Mouse (Mus musculus): Measurements from ENCODE around the gene Fyn.

Gene Fyn

DNA sequence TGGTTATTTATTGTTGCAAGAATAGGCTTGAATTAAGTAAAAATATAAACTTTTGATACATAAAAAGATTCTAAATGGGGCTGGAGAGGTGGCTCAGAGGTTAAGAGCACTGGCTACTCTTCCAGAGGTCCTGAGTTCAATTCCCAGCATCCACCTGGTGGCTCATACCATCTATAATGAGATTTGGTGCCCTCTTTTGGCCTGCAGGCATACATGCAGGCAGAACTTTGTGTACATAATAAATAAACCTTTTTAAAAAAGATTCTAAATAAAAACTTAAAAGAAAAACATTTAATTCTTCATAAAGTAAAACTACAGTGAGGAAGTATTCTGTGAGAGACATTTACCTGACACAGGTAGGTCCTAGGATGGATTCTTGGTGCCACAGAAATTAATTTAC is 73.0 kb downstream of the Fyn start:
- DNase-seq (ENCODE audit: inconsistent ontology term) = no peak

DNA sequence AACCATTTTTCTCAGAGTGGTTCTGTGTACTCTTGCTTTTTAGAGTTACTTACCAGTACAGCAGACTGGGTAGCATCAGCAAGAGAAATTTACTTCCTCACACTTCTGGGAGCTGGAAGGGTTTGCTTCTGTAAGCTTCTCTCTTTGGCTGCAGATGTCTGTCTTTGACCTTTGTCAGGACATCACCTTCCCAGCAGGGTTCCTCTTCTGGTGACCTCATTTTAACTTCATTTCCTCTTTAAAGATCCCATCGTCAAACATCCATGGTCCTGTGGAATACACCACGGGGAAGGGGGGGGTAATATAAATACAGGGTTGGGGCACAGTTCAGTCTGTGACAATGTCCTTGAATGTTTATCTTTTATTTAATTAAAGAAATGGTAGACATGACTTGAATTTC is 74.5 kb downstream of the Fyn start:
- no peak for DNase-seq (ENCODE audit: inconsistent ontology term)

DNA sequence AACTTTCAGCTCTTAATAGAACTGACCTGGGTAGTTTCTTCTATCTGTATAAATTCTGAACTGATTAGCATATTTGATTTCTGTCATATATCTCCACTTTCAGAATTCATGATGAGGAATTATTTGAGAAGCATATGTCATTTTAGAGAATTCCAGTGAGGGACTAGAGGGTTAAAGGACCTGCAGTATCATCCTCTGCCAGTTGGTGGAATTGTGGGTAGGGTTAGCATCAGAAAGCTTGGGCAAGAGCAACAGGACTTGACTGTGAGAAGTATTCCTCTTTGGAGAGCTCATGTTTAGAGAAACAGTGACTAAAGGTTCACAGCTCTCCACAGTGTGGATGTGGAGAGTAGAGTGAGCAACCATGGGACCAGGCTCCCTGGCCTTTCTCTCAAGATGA is 75.3 kb downstream of the Fyn start:
- no peak for DNase-seq (ENCODE audit: inconsistent ontology term)

DNA sequence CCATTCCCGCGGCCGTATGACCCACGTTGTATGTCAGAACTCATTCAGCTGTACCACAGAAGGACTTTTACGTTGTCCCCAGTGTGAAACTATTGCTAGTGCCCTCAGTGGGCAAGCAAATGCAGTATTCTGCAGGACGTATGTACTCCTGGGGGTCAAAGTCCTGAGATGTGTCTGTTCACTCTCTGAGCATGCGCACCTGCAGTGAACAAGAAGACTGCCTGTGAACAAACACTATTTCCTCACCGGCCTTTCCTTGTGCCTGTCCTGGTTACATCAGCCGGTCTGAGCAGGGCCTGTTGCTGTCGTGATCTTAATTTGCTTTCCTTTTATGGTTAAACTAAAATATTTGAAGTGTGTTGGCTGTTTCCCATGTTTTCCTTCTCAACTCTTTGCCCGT is 77.2 kb downstream of the Fyn start:
- no peak for DNase-seq (ENCODE audit: inconsistent ontology term)

DNA sequence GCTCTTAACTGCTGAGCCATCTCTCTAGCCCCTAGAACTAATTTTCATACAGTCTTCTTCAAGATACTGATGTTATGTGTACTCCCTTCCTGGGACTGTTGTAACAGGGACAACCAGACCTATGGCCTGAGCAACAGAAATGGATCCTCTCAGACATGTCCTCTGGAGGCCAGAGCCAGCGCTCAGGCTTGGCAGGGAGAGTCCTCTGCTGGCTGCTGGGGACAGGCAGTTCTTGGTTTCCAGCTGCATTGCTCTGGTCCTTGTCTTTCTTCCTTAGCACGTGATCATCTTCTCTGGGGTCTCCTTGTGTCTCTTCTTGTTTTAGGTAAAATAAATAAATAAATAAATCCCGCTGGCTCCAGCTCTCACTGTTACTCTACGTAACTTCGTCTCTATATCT is 78.1 kb downstream of the Fyn start:
- no peak for DNase-seq (ENCODE audit: inconsistent ontology term)

DNA sequence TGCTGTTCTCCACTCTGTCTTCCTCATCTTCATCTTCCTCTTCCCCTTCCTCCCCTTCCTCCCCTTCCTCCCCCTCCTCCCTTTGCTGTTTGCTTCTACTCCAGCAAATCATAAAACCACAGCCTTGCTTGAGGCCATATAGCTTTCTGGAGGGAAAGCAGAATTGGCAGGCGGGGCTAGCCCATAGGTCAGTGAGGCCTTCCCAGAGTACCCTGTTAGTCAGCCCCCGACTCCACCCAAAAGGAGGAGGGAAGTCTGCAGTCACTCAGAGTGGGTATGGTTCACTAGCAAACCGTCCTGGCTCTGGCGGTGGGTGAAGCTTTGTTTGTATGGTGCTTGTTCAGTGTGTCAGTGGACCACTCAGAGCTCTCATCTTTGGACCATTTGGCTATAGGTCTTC is 80.5 kb downstream of the Fyn start:
- no peak for DNase-seq (ENCODE audit: inconsistent ontology term)

DNA sequence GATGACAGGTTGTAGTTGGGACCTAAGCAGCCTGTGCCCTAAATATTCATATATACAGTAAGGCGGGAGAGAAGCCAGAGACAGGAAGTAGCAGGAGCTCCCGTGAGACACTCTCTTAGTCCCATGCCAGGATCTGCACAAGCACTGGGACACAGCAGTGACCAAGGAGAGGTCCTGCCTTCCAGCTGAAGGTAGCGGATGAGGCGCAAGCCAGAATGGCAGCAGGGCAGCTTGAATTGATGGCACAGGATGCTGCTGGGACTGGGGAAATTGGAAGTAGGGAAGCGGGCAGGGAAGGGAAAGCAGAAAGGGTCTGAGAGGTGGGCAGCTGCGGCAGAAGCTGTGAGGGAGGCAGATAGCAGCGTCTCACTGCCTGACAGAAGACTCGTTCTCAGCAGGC is 81.7 kb downstream of the Fyn start:
- no peak for DNase-seq (ENCODE audit: inconsistent ontology term)

DNA sequence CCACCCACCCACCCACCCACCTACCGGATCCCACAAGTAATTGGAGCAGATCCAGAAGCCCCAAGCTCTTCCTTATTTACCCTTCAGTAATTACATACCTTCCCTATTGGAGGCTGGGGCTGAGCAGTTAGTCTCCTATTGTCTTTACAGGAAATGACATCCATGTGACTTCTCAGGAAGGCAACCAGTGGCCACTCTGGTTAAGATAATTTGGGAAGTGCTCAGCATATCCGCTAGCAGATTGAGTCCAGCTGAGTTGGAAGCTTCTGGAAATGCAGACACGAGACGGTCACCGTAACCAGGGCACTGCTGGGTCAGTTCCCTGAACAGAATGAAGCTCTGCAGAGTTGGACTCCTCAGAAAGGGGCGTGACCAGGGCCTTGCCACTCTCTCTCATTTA is 82.4 kb downstream of the Fyn start:
- no peak for DNase-seq (ENCODE audit: inconsistent ontology term)

DNA sequence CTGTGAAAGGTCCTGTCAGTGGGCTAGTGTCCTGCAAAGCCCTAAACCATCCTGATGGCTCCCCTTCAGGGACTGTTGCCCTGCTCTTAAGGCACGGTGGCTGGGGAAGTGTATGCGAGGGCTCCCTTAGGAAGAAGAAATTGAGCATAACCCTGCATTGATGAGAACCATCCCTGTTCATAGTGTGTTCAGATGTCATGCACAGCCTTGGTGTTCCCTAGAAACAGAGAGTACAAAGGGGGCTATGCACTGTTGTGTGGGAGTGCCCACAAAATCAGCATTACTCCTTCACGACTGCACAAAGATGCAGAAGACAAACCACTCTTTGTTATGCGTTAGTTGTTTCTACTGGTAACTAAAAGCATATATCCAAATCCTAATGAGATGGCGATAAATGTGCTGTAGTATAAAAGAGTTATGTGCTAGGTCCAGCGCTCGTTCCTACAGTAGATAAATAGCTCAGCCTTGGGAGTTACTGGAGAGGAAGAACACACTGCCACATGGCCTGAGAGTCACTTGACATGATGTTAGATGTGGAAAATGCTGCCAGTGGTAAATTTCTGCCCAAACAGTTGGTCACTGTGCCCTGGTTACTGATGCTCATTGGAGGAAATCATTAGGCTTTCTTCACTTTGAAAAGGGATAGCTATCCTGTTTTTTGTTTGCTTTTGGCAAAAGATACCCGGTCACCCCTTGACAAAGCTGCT is 83.4 kb downstream of the Fyn start:
- no peak for DNase-seq (ENCODE audit: inconsistent ontology term)

DNA sequence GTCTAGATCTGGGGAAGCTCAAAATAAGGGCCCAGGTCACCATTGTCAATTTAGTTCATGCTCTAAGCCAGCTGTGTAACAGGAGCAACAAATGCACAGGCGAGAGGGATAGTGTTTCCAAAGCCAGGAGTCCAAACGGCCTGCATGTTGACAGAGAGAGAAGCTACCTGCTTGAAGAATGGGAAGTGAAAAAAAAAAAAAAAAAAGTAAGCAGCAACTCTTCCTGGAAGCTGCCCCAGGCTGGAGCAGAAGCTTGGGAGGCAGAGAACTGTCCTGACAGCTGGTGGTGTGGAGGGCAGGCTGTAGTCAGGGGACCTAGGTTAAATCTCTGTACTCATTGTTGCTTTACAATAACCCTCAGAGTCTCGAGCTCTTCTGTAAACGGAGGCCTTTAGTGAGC is 86.7 kb downstream of the Fyn start:
- DNase-seq (ENCODE audit: inconsistent ontology term) = no peak

DNA sequence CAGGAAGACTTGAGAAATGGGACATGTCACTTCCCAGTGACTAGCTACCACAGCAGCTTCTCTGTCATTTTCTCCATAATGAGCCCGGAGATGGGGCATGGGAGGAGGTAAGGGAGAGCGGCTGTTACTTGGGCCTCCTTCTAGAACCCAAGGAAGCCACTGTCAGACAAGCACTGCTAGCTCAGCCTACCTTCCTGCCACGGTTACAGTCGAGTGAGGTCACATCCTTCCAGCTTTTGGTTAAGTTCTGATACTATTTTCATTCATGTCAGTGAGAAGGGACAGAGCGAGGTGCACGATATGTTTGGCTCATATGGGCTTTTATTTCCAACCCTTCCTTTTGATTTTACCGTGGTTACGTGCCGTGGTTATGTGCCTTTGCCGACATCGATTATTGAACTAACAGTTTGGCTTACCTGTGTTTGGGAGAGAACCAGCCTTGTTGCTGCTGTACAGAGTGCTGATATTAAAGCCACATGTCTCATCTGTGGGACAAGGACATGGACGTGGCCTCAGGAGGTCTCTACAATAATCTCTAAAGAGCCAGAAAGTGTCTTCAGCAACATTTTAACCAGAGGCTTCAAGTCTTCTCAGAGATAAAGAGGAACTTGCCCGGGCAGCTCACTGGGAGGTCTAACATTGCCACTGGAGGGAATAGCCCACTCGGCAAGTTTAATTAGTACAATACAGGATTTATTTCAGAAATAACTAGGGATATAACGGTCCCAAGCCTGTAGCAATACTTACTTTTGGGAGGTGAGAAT is 87.4 kb downstream of the Fyn start:
- DNase-seq (ENCODE audit: inconsistent ontology term) = no peak

DNA sequence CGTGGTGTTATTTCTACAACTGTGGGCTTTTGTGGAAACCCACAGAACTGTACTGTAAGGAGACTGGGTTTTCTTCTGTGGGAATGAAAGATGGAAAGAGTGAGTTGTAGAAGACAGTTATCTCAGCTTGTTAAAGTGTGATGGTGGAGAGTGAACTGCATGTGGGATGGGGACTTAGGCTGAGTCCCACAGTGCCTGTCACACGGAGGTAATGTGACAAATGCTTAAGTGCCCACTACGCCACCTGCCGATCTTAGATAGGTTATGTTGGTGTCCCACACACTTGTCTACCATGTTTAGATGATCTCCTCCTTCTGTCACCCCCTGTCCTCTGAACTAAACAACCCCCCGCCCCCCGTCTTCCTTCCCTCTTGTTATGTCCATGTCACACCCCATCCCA is 88.1 kb downstream of the Fyn start:
- no peak for DNase-seq (ENCODE audit: inconsistent ontology term)

DNA sequence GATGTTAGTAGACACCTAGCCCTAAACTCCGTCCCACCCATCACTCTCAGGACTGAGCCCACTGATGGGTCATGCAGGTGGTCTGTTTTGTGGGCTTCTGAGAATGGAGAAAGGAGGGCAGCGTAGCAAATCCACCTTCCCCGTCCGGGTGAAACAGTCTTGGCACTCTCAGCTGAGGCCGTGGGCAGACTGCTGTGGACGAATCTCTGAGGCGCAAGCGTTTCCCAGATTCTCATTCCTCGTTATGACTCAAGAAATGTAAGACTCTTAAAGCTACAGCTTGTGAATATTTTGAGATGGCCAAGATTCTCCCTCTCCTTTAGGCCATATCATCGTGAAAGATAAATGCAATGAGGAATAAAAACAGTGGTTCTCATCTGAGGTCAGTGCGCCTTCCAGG is 88.6 kb downstream of the Fyn start:
- no peak for DNase-seq (ENCODE audit: inconsistent ontology term)

DNA sequence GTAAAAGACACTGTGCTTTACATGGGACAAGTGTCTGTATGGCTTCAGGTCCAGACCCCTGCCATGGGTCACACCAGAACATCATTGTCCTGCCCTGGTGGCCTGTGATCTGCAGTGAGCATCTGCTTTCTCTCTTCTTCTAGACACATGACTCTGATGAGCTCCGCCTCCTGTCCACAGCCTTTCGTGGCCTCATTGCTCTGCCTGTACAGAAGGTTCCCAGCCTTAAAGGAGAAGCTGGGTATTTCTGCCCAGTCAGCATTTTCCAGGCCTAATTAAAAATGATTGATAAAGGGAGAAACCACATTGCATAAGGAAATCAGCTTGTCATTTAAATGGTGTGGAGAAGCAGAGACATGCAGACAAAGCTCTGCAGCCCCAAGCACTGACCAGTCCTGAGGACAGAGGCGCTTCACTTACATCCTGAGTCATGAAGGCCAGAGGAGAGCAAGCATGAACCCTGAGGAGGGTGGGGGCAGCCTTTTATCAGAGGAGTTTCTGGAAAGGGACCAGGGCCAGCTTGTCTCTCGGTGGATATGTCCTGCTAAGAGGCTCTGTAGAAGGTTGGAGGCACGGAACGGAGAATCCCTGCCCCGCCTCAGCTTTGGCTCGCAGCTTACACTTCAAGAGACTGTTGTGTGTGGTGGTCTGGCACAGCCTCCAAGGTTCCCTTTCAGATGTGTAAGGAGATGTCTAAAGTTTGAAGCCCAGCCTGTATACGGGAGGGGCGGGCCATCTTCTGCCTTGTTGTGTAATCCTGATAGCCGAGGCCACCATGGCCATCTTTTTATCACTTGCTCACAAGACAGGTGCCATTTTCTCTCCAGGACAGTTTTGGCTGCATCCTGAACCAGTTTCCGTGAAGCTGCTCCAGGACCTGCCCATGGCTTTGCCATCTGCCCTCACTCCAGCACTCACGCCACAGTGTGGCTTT is 90.4 kb downstream of the Fyn start:
- peak; percentile 63 for DNase-seq (ENCODE audit: inconsistent ontology term)

DNA sequence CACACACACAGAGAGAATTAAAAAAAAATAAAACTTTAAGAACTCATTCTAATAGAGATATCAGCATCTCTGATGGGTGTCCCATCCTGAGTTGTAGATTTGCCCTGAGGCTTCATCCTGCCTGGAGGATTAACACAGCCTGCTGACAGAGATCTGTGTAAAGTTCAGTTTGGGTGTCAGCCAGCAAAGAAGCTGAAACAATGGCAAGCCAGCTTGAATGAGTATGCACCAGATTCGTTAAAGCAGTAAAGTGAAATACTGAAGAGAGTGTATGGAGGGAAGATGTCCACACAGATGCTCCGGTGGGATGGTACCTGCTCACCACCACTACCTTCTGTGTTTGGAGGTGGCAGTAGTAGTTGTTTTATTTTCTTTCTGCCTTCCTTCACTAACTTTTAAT is 92.0 kb downstream of the Fyn start:
- peak; percentile 52 for DNase-seq (ENCODE audit: inconsistent ontology term)

DNA sequence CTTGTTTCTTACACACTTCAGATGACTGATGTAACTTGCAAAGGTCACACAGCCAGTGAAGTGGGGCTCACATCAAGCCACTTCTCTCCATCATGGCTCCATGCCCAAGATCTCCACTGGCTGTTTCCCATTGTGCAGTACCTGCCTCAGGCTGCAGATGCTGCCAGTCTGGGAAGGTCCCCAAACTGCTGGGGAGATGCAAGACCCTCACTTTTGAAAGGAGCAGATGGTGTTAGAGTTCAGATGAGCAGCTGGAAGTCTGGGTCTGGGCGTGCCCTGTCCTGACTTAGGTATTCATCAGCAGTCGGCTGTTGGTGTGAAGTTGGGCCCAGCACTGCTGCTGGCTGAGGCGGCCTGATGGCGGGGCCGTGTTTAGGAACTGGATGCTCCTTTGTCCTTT is 93.3 kb downstream of the Fyn start:
- no peak for DNase-seq (ENCODE audit: inconsistent ontology term)

DNA sequence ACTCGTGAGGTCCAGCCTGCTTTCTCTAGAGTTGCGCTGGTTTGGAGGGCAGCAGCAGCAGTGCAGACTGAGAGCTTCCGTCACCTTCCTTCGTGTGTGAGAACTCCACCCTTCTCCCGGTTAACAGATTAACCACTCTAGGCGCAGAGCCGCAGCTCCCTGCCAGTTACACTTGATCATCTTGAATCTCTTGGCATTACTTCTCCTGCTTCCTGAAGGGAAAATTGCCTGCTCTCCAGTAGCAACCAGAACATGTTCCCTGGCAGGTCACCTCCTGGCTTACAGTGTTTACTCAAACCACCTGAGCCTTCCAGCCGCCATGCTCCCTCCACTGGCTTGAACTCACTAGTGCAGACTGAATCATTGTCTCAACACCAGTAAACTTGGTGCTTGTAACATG is 94.1 kb downstream of the Fyn start:
- DNase-seq (ENCODE audit: inconsistent ontology term) = no peak

DNA sequence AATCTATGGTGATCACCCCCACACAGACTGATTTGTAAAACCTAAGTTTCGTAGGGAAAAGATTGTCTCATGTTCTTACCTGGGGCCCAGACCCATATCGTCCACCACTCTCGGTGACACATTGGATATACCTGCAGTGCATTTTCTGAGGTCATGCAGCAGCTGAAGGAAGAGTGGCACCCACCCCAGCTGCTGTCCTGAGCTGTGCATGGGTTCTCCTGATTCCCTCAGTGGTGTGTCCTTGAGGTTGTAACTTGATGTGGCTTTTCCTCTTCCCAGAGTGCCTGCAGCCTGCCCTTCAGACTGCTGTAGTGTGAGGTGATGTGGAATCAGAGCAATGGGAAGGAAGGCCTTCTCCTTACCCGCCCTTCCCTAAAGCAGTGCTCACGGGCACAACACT is 95.7 kb downstream of the Fyn start:
- no peak for DNase-seq (ENCODE audit: inconsistent ontology term)

DNA sequence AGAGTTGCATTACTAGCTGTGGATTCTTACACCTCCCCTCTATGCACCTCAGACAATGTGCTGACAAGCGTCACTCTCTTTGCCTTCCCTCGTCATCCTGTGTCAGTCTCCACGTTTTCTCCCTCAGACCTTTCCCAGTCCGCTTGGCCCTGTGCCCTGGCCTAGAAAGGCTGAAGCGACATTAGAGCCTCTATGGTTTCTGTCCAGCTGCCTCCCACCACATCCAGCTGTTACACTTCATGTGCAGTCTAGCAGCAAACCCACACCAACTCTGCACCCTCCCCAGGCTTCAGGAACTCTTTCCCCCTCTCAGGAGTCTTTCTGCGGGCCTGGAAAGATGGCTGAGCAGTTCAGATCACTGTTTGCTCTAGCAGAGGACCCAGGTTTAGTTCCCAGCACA is 98.7 kb downstream of the Fyn start:
- DNase-seq (ENCODE audit: inconsistent ontology term) = no peak

DNA sequence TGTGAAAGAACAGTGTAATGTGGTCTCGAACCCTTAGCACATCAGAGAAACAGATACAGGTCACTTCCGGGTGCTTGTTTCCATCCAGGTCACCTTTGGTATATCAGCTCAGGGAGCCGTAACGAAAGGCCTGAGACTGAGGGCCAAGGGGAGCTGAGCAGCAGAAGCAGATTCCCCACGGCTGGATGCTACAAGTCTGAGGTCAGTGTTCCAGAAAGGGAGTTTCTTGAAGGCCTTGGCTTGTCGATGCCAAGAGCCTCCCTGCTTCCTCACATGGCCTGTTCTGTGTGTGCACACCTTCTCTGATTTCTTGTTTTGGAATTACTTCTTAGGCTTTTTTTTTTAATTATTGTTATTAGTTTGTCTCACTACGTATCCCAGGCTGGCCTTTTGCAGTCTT is 99.2 kb downstream of the Fyn start:
- DNase-seq (ENCODE audit: inconsistent ontology term) = no peak

DNA sequence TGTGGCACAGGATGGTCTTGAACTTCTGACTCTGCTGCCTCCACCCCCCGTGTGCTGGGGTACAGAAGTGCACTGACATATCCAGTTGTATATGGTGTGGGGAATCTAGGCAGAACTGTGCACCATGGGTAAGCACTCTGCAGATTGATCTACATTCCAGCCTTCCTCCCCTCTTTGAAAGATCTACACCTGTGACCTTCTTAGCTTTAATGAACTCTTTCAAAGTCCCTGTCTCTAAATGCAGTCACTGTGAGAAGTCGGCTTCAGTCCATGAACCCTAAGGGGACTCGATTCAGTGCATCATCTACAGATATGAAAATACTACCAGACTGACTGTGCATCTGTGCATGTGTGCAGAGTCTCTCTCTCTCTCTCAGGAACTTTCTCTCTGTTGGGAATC is 99.9 kb downstream of the Fyn start:
- no peak for DNase-seq (ENCODE audit: inconsistent ontology term)

DNA sequence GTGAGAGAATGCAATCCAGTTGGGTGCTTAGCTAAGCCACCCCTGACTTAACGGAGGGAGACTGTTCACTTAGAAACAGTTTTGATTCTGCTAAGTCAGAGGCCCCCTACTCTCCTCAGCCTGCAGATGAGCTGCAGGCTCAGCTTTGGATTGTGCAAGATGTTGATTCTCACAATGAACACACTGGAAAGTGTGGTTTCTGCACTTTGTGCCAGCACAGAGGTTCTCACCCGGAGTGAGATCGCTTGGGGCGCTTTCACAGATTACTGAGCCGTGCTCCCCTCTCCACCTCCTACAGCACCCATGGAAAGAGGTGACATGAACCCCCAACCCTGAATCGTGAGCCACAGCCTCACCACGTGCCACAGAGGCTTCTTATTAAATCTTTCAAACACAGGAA is 100.7 kb downstream of the Fyn start:
- DNase-seq (ENCODE audit: inconsistent ontology term) = no peak

DNA sequence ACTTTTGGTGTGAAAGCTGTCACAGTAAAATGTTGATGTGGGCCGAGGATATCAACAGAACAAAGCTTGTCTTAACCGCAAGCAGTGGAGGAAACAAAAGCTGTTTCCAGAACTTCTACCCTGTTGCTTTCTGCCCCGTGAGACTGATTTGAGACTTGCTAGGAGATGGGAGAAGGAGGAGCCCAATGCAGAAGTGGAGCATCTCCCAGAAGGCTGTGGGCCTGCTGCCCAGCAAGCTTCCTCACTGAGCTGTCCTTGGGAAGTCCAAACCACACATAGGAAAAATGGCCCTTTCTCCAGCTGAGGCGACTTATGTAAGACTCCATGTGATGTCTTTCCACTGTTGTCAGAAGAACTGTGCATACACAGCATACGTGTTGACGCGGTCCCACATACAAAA is 101.7 kb downstream of the Fyn start:
- no peak for DNase-seq (ENCODE audit: inconsistent ontology term)
